Mouse (Mus musculus): ENCODE measurements around the gene Dlgap3. TPM values are rescaled to one million over a fixed set of nuclear protein-coding genes. Genes with fewer than 3 reads are reported as not detected.

The Dlgap3 gene
- total and polyA plus RNA-seq, 2 experiments: 0.06 TPM; not detected in 1

DNA sequence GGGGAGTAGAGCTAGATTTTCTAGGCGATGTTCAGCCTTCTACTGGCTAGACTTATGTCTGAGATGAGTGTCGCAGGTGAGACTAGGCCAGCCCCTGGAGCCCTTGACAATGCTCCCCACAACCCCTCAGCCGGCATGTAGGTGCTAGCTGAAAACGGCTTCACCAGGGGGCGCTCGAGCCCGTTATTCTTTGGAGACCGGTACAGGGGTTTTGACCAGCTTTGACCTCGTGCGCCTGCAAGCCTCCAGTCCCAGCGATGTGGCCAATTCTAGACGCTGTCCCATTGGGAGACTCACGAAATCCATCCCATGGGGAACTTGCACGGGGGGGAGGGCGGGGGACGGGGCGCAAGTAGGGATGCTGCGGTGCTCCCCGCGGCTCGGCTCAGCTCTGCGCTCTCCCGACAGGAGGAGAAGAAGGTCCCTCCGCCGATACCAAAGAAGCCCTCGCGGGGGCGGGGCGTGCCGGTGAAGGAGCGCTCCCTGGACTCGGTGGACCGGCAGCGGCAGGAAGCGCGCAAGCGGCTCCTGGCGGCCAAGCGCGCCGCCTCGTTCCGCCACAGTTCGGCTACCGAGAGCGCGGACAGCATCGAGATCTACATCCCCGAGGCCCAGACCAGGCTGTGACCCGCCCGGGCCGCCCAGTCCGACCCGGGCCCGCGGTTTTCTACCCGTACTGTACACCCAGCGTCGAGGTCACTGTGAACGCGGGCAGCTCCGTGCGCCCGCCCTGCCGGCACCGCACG, 66.9 kb downstream of the Dlgap3 start:
- DNase-seq (ENCODE audit: extremely low read depth, low read depth, low spot score): peak; percentile 68
- Histone ChIP-seq H3K27ac (replicated peaks; ENCODE audit: insufficient read depth, low read depth, low read length) (no peak overlapping the region), H3K4me3 (ENCODE audit: insufficient read depth, low read depth, low read length) (peak overlapping the region; percentile 45; the same call in 1 of the 2 replicates), H3K36me3 (ENCODE audit: control insufficient read depth, insufficient read depth, low read length) (no peaks in the 10 kb centered on the region), H3K4me1 (ENCODE audit: control insufficient read depth, insufficient read depth, low read length) (no peaks in the 10 kb centered on the region), H3K27me3 (ENCODE audit: control insufficient read depth, insufficient read depth, low read length) (peaks cover 5% of the 10 kb centered on the region; the same call in 1 of the 2 replicates), H3K79me2 (ENCODE audit: control insufficient read depth, insufficient read depth, low read length) (no peaks in the 10 kb centered on the region), H3K9ac (ENCODE audit: low read depth, low read length) (peak overlapping the region; percentile 59)
- TF ChIP-seq CTCF (IDR thresholded peaks at IDR 0.05; ENCODE audit: low read depth, low read length): peak; percentile 85
- TF ChIP-seq POLR2A (IDR thresholded peaks at IDR 0.05; ENCODE audit: extremely low read depth, insufficient read depth, low read length): no peak
- 2% methylated on average over 67 of the region's 67 CpGs for WGBS

GRCm38 (mm10) chr4:127236631-127237030, 67.6 kb downstream of the Dlgap3 start:
- Histone ChIP-seq H3K4me1 (ENCODE audit: control insufficient read depth, insufficient read depth, low read length) (no peaks in the 10 kb centered on the region), H3K27me3 (ENCODE audit: control insufficient read depth, insufficient read depth, low read length) (peaks cover 5% of the 10 kb centered on the region; the same call in 1 of the 2 replicates), H3K4me3 (ENCODE audit: insufficient read depth, low read depth, low read length) (peak overlapping the region; percentile 45; the same call in 1 of the 2 replicates), H3K9ac (ENCODE audit: low read depth, low read length) (peak overlapping the region; percentile 59), H3K36me3 (ENCODE audit: control insufficient read depth, insufficient read depth, low read length) (no peaks in the 10 kb centered on the region), H3K79me2 (ENCODE audit: control insufficient read depth, insufficient read depth, low read length) (no peaks in the 10 kb centered on the region), H3K27ac (replicated peaks; ENCODE audit: insufficient read depth, low read depth, low read length) (no peak overlapping the region)
- DNase-seq (ENCODE audit: extremely low read depth, low read depth, low spot score): no peak
- TF ChIP-seq POLR2A (IDR thresholded peaks at IDR 0.05; ENCODE audit: extremely low read depth, insufficient read depth, low read length) (no peak), CTCF (IDR thresholded peaks at IDR 0.05; ENCODE audit: low read depth, low read length) (no peak)
- WGBS: 13% methylated on average over 14 of the region's 14 CpGs

DNA sequence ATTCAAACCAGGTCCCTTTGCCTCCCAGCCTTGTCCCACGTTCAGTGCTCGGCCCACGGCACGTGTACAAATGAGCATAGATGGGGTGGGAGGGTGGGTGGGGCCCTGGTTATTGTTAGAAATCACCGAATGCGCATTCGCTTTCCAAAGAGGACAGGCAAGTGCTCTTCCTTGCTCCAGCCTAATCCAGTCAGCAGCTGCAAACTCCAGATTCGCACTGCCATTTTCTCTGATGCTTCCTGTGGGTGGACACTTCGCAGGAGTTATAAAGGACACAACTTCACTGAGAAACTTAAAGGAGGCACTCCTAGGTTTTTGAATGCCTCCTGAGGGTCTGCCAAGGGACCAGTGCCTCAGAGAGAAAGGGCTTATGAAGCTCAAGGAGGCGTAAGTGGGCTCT, 68.3 kb downstream of the Dlgap3 start:
- DNase-seq (ENCODE audit: extremely low read depth, low read depth, low spot score): no peak
- TF ChIP-seq CTCF (IDR thresholded peaks at IDR 0.05; ENCODE audit: low read depth, low read length) (no peak), POLR2A (IDR thresholded peaks at IDR 0.05; ENCODE audit: extremely low read depth, insufficient read depth, low read length) (no peak)
- Histone ChIP-seq H3K27me3 (ENCODE audit: control insufficient read depth, insufficient read depth, low read length) (peaks cover 5% of the 10 kb centered on the region; the same call in 1 of the 2 replicates), H3K27ac (replicated peaks; ENCODE audit: insufficient read depth, low read depth, low read length) (no peak overlapping the region), H3K4me3 (ENCODE audit: insufficient read depth, low read depth, low read length) (no peak overlapping the region), H3K9ac (ENCODE audit: low read depth, low read length) (no peak overlapping the region), H3K36me3 (ENCODE audit: control insufficient read depth, insufficient read depth, low read length) (no peaks in the 10 kb centered on the region), H3K4me1 (ENCODE audit: control insufficient read depth, insufficient read depth, low read length) (no peaks in the 10 kb centered on the region), H3K79me2 (ENCODE audit: control insufficient read depth, insufficient read depth, low read length) (no peaks in the 10 kb centered on the region)
- WGBS: 77% methylated on average over 10 of the region's 10 CpGs

DNA sequence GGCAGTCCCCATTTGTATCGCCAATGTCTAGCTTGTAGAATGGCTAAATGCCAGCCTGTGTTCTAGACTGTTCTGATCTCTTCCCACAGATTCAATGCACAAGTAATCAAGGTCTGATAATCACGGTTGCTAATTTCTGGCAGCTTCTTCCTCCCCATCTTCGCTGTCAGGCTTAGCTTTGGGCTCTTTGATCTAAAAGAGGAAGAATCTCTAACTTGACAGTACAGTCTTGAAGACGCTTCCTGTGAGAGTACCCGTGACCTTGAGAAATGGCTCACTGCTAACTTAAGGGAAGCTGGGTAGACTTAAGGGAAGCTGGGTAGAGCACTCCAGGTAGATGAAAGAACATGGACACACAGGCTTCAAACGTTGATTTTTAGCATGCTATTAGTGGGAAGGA, 73.7 kb downstream of the Dlgap3 start:
- TF ChIP-seq CTCF (IDR thresholded peaks at IDR 0.05; ENCODE audit: low read depth, low read length) (no peak), POLR2A (IDR thresholded peaks at IDR 0.05; ENCODE audit: extremely low read depth, insufficient read depth, low read length) (no peak)
- Histone ChIP-seq H3K27me3 (ENCODE audit: control insufficient read depth, insufficient read depth, low read length) (no peaks in the 10 kb centered on the region), H3K79me2 (ENCODE audit: control insufficient read depth, insufficient read depth, low read length) (peaks cover 7% of the 10 kb centered on the region; the same call in 1 of the 2 replicates), H3K36me3 (ENCODE audit: control insufficient read depth, insufficient read depth, low read length) (no peaks in the 10 kb centered on the region), H3K27ac (replicated peaks; ENCODE audit: insufficient read depth, low read depth, low read length) (no peak overlapping the region), H3K9ac (ENCODE audit: low read depth, low read length) (no peak overlapping the region), H3K4me1 (ENCODE audit: control insufficient read depth, insufficient read depth, low read length) (peaks cover 6% of the 10 kb centered on the region), H3K4me3 (ENCODE audit: insufficient read depth, low read depth, low read length) (no peak overlapping the region)
- DNase-seq (ENCODE audit: extremely low read depth, low read depth, low spot score): no peak
- 56% methylated on average over 6 of the region's 6 CpGs for WGBS

DNA sequence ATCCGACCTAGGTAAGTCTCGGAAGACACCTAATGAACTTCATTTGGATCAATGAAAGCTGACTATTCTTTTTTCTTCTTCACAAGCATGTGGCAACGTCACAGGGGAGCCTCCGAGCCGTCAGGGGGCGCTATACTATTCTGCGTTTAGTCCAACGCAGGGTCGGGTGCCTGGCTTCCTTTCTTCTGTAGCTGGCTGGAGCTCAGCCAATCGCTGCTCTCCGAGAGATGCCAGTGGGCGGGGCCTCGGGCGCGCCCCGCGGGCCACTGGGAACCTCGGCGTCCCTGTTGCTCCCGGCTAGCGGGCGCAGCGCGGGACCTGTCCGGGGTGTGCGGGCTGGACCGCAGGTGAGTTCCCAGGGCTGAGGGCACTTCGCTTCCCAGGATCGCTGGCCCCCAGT, 74.5 kb downstream of the Dlgap3 start, which contains the start of gene Smim12:
TSS of gene Smim12 (plus strand) at position 233 of the 400 bp plus-strand sequence.
- TF ChIP-seq POLR2A (IDR thresholded peaks at IDR 0.05; ENCODE audit: extremely low read depth, insufficient read depth, low read length) (peak; percentile 75; the same call in 1 of the 2 replicates), CTCF (IDR thresholded peaks at IDR 0.05; ENCODE audit: low read depth, low read length) (peak; percentile 92)
- H3K27ac ChIP-seq (replicated peaks; ENCODE audit: insufficient read depth, low read depth, low read length): peak within 1 kb of the TSS; percentile 63
- peak within 1 kb of the TSS; percentile 90 for H3K9ac ChIP-seq (ENCODE audit: low read depth, low read length)
- peaks cover 6% of the 10 kb centered on the region for H3K4me1 ChIP-seq (ENCODE audit: control insufficient read depth, insufficient read depth, low read length)
- peaks cover 7% of the 10 kb centered on the region; the same call in 1 of the 2 replicates for H3K79me2 ChIP-seq (ENCODE audit: control insufficient read depth, insufficient read depth, low read length)
- no peaks in the 10 kb centered on the region for H3K36me3 ChIP-seq (ENCODE audit: control insufficient read depth, insufficient read depth, low read length)
- DNase-seq (ENCODE audit: extremely low read depth, low read depth, low spot score): peak; percentile 89
- WGBS: under 1% methylated on average over 29 of the region's 29 CpGs
- H3K27me3 ChIP-seq (ENCODE audit: control insufficient read depth, insufficient read depth, low read length): no peaks in the 10 kb centered on the region
- peak within 1 kb of the TSS; percentile 81 for H3K4me3 ChIP-seq (ENCODE audit: insufficient read depth, low read depth, low read length)

DNA sequence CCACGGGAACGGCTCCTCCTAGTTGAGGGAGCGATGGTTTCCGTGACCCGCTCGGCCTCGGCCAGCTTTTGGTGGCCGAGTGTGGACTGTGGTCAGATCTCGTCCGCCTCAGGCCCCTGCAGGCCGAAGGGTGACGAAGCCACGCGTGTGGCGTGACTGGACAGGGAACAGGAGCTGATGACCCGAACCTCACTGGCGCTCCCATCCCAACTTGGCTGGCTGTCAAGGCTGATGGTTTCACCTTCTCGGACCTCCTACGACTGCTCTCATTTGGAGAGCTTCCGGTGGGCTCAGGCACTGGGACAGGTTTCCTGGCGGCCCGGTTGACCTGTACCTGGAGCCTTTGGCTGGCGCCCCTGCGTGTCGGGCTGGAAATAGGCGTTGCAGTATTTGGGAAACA, 74.9 kb downstream of the Dlgap3 start:
- Histone ChIP-seq H3K4me1 (ENCODE audit: control insufficient read depth, insufficient read depth, low read length) (peaks cover 6% of the 10 kb centered on the region), H3K9ac (ENCODE audit: low read depth, low read length) (peak overlapping the region; percentile 90), H3K4me3 (ENCODE audit: insufficient read depth, low read depth, low read length) (peak overlapping the region; percentile 81), H3K27ac (replicated peaks; ENCODE audit: insufficient read depth, low read depth, low read length) (peak overlapping the region; percentile 63), H3K79me2 (ENCODE audit: control insufficient read depth, insufficient read depth, low read length) (peaks cover 7% of the 10 kb centered on the region; the same call in 1 of the 2 replicates), H3K27me3 (ENCODE audit: control insufficient read depth, insufficient read depth, low read length) (no peaks in the 10 kb centered on the region), H3K36me3 (ENCODE audit: control insufficient read depth, insufficient read depth, low read length) (no peaks in the 10 kb centered on the region)
- WGBS: 1% methylated on average over 26 of the region's 26 CpGs
- TF ChIP-seq POLR2A (IDR thresholded peaks at IDR 0.05; ENCODE audit: extremely low read depth, insufficient read depth, low read length) (no peak), CTCF (IDR thresholded peaks at IDR 0.05; ENCODE audit: low read depth, low read length) (no peak)
- DNase-seq (ENCODE audit: extremely low read depth, low read depth, low spot score): peak; percentile 52
